Comparison of ENCODE assay signal across 8 mouse cellular contexts in genomic region chr2:6405059-6406033, GRCm38 (mm10).
DNase-seq lines count a peak whose midpoint lies in the region; ATAC-seq and TF ChIP-seq lines count a peak whose summit lies in the region.

No protein-coding gene starts in this region.

- ATAC-seq in forebrain, embryonic 15.5 days (replicated peaks), result peak; percentile 92

- peaks cover 7% of the 10 kb centered on the region for H3K4me1 ChIP-seq in forebrain, embryonic 15.5 days
- H3K4me1 ChIP-seq in lung, adult 2 months (ENCODE audit: control insufficient read depth, insufficient read depth, low read length), result peaks cover 2% of the 10 kb centered on the region; the same call in 1 of the 2 replicates

- no peaks in the 10 kb centered on the region for H3K9me3 ChIP-seq in forebrain, embryonic 15.5 days

- H3K27ac ChIP-seq in forebrain, embryonic 15.5 days (replicated peaks), result no peak overlapping the region
- H3K27ac ChIP-seq in layer of hippocampus, adult 2 months, result no peak overlapping the region

- TF ChIP-seq POLR2A in lung, adult 2 months (IDR thresholded peaks at IDR 0.05; ENCODE audit: borderline replicate concordance, extremely low read depth, low read depth, low read length), result no peak

- no peak overlapping the region for H3K4me2 ChIP-seq in forebrain, embryonic 15.5 days (replicated peaks)

- no peak overlapping the region for H3K9ac ChIP-seq in forebrain, embryonic 15.5 days (replicated peaks)

- H3K27me3 ChIP-seq in forebrain, embryonic 15.5 days, result no peaks in the 10 kb centered on the region

- no peak overlapping the region for H3K4me3 ChIP-seq in forebrain, embryonic 15.5 days
- no peak overlapping the region for H3K4me3 ChIP-seq in layer of hippocampus, adult 2 months
- H3K4me3 ChIP-seq in lung, adult 2 months (replicated peaks; ENCODE audit: extremely low read depth, low read depth, low read length), result no peak overlapping the region

- peak; percentile 94 for TF ChIP-seq CTCF in layer of hippocampus, adult 2 months (conservative IDR thresholded peaks at IDR 0.05)
- TF ChIP-seq CTCF in lung, adult 2 months (IDR thresholded peaks at IDR 0.05; ENCODE audit: insufficient read depth, low read length), result peak; percentile 98

- no peaks in the 10 kb centered on the region for H3K36me3 ChIP-seq in forebrain, embryonic 15.5 days

- 32% methylated on average over 10 of the region's 10 CpGs for WGBS in forebrain, embryonic 15.5 days
- WGBS in lung, adult 2 months, result 34% methylated on average over 10 of the region's 10 CpGs

- DNase-seq in ES-CJ7 (ENCODE audit: low read depth, low spot score), result peak; percentile 63
- DNase-seq in cerebellum, adult 11 months, result peak; percentile 84
- peak; percentile 88 for DNase-seq in heart, postnatal 4 days
- peak; percentile 77 to 82 for DNase-seq in layer of hippocampus, adult 2 months (ENCODE audit: low spot score in 2 of 2)
- peak; percentile 70 for DNase-seq in lung, adult 2 months
- peak; percentile 68 for DNase-seq in ovary, adult 18-20 months (ENCODE audit: low spot score)
- DNase-seq in thymus, postnatal 0 days (ENCODE audit: low spot score), result peak; percentile 58
